Mouse (Mus musculus) G1E (cell line): ENCODE measurements around the gene Plekhm2. TPM values are rescaled to one million over a fixed set of nuclear protein-coding genes. Genes with fewer than 3 reads are reported as not detected.

Experiments
- ATAC-seq: 2 replicates; pipeline ENCODE4 v1.8.0; 2016; ENCODE audit warnings: mild to moderate bottlenecking; ENCODE audit not compliant: insufficient number of reproducible peaks, poor library complexity, low FRiP score, severe bottlenecking; ENCODE audit errors: extremely low read depth
- DNase-seq: peaks from one replicate; pipeline ENCODE4 v3.0.0; 2012; ENCODE audit warnings: low spot score
- H3K27me3 ChIP-seq: 2 replicates; pipeline ENCODE4 v1.6.1; 2012; ENCODE audit warnings: mild to moderate bottlenecking, low read length, inconsistent platforms; ENCODE audit not compliant: insufficient read depth
- H3K36me3 ChIP-seq: replicated peaks from 2 replicates; pipeline ENCODE3; 2012; ENCODE audit warnings: mild to moderate bottlenecking, inconsistent platforms
- H3K4me1 ChIP-seq: 2 replicates; pipeline ENCODE4 v1.6.1; 2012; ENCODE audit warnings: low read depth, low read length, inconsistent platforms, mixed read lengths; ENCODE audit not compliant: insufficient read depth
- H3K4me3 ChIP-seq: 2 replicates; pipeline ENCODE4 v1.5.1; 2012; ENCODE audit warnings: low read depth, mild to moderate bottlenecking, inconsistent platforms, low read length, moderate library complexity, mixed read lengths
- H3K9me3 ChIP-seq: replicated peaks from 2 replicates; pipeline ENCODE4 v1.6.1; 2012; ENCODE audit warnings: inconsistent platforms
- CTCF ChIP-seq: IDR thresholded peaks from 2 replicates; pipeline ENCODE4 v1.5.1; 2012; ENCODE audit warnings: low read depth, low read length, inconsistent platforms, mixed read lengths
- GATA1 ChIP-seq: IDR thresholded peaks from 2 replicates; pipeline ENCODE4 v1.6.1; 2012; ENCODE audit warnings: borderline replicate concordance, low read length, inconsistent platforms, mixed read lengths
- GATA2 ChIP-seq: IDR thresholded peaks from 2 replicates; pipeline ENCODE4 v1.6.1; 2012; ENCODE audit warnings: low read depth, low read length, inconsistent platforms, borderline replicate concordance
- POLR2AphosphoS5 ChIP-seq: IDR thresholded peaks from 2 replicates; pipeline ENCODE4 v1.6.1; 2012; ENCODE audit warnings: low read depth, low read length, inconsistent platforms; ENCODE audit not compliant: insufficient replicate concordance
- TAL1 ChIP-seq: conservative IDR thresholded peaks from 2 replicates; pipeline ENCODE4 v1.6.1; 2012; ENCODE audit warnings: low read depth, low read length, inconsistent platforms, mixed read lengths
- polyA plus RNA-seq: library from polyadenylated mRNA; stranded (reverse); fragments of >175 nt; gene quantifications from 2 replicates; pipeline ENCODE4 v1.2.3, GENCODE M21; 2012
- total RNA-seq, 2 experiments: library from RNA; stranded (forward) in 1 of 2; stranded (reverse) in 1 of 2; fragments of 200-1000 nt in 1 of 2; fragments of >200 nt in 1 of 2; fragmentation: Nextera tagmentation in 1 of 2; gene quantifications; 2 replicates each; pipeline ENCODE4 v1.2.3; 2014 to 2017

The Plekhm2 gene
- total and polyA plus RNA-seq, 3 experiments: 8.3 to 29.0 (median 20.0) TPM

DNA sequence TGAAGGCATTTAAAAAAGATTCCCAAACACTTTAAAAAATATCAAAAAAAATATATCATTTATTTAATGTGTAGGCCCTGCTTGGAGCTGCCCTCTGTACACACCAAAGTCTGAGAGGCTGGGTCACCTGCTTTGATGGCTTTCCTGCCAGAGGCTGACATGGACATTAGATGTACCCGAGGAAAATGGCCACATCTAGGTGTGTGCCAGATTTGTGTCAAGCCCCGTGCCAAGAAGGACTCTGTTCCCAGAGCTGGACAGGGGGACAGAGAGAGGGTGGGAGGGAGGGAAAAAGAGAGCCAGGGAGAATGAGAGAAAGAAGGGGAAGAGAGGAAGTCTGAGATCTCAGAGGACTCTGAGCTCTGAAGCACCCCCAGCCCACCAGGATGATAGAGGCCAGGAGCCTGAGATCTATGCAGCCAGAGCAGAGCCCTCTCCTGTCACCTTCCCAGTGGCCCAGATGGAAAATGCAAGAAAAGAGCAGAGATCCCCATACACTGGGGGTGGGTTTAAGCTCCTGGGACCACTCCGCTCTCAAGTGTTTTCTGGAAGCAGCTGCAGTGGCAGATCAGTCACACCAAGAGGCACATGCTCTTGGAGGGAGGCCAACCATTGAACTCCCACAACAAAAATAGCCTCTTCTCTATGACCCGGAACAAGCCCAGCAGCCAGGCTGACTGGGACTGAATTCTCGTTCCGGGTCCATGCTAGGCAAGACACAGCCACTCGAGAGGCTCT is 21.4 kb downstream of the Plekhm2 start:
- no peak for ATAC-seq
- no peak for TF ChIP-seq GATA2
- no peak for TF ChIP-seq TAL1
- TF ChIP-seq GATA1: no peak
- TF ChIP-seq POLR2AphosphoS5: no peak
- TF ChIP-seq CTCF: no peak
- Histone ChIP-seq H3K9me3 (no peaks in the 10 kb centered on the region), H3K27me3 (no peaks in the 10 kb centered on the region), H3K4me3 (no peak overlapping the region), H3K4me1 (peaks cover 7% of the 10 kb centered on the region; the same call in 1 of the 2 replicates), H3K36me3 (peaks cover 81% of the 10 kb centered on the region)
- no peak for DNase-seq

DNA sequence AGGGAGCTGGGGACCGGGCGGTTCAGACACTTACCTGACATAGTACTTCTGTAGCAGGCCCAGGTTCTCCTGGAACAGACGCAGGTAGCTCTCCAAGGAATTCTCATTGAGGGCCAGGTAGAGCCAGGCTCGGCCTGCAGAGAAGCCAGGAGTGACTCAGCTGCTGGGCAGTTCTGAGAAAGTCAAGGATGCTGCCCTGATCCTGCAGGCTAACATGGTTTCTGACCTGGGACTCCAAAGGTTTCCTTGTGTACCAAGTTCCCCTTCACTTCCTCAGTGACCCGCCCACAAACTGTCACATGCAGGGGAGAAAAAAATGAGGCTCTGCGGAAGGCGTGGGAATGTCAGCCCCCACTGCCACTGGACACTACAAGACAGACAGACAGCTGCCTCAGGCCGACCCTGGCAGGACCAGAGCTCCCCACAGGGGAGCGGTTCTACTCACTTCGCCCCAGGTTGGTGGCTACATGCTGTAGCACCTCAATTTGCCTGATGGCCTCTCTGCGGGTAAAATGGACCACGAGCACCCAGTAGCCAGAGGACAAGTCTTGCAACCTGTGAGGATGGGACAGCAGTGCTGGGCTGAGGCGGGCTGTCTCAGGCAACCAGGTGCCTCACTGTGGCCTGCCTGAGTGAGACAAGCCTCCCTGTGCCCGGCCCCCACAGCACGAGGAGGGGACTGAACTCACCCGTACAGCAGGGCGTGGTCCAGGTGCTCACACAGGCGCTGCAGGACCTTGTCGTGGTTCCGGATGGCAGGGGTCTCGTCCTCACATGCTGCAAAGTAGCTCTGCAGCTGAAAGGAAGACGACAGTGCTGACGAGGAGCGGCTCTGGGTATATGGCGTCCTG is 22.5 kb downstream of the Plekhm2 start:
- DNase-seq: no peak
- Histone ChIP-seq H3K4me1 (peaks cover 7% of the 10 kb centered on the region; the same call in 1 of the 2 replicates), H3K27me3 (no peaks in the 10 kb centered on the region), H3K4me3 (no peak overlapping the region), H3K9me3 (no peaks in the 10 kb centered on the region), H3K36me3 (peaks cover 84% of the 10 kb centered on the region)
- ATAC-seq: no peak
- TF ChIP-seq TAL1 (no peak), GATA2 (no peak), CTCF (no peak), POLR2AphosphoS5 (no peak), GATA1 (no peak)

DNA sequence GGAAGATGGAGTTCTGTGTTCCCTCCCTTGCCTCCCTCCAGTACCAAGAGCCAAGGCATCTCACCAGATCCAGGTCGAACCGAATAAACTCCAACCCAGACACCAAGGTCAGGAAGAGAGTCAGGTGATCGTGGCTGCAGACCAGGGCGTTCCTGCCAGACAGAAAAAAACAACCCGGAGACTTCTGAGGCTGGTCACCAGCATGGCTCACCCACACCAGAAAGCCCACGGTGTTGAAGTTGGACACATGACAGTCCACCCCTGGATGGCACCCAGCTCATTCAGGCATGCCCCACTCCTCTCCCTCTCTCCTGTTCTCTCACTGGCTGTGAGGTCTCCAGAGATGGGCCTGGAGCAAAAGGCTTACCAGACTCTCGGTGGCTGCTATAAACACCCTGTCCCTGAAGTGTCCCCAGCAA is 23.3 kb downstream of the Plekhm2 start:
- Histone ChIP-seq H3K9me3 (no peaks in the 10 kb centered on the region), H3K27me3 (no peaks in the 10 kb centered on the region), H3K4me1 (peaks cover 7% of the 10 kb centered on the region; the same call in 1 of the 2 replicates), H3K36me3 (peaks cover 86% of the 10 kb centered on the region), H3K4me3 (no peak overlapping the region)
- DNase-seq (no peak), ATAC-seq (no peak)
- TF ChIP-seq CTCF: no peak
- no peak for TF ChIP-seq GATA2
- TF ChIP-seq GATA1: no peak
- TF ChIP-seq TAL1: no peak
- no peak for TF ChIP-seq POLR2AphosphoS5

DNA sequence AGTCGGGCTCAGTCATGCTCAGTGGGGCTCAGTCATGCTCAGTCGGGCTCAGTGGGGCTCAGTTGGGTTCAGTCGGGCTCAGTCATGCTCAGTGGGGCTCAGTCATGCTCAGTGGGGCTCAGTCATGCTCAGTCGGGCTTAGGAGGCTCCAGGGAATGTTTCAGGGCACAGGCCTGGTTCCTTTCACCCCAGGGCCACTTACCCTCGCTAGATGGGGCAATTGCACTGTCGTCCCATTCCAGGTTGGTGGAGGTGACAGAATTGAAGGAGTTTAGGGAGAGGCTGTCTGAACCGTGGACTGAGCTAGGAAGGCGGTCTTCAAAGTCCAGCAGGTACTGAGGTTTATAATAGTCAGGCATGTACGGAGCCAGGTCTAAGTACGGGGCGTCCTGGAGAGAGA is 25.2 kb downstream of the Plekhm2 start:
- Histone ChIP-seq H3K4me3 (no peak overlapping the region), H3K27me3 (no peaks in the 10 kb centered on the region), H3K9me3 (no peaks in the 10 kb centered on the region), H3K4me1 (peaks cover 7% of the 10 kb centered on the region; the same call in 1 of the 2 replicates), H3K36me3 (peaks cover 95% of the 10 kb centered on the region)
- TF ChIP-seq CTCF: no peak
- no peak for TF ChIP-seq POLR2AphosphoS5
- no peak for TF ChIP-seq GATA2
- no peak for TF ChIP-seq TAL1
- no peak for TF ChIP-seq GATA1
- no peak for DNase-seq
- no peak for ATAC-seq

DNA sequence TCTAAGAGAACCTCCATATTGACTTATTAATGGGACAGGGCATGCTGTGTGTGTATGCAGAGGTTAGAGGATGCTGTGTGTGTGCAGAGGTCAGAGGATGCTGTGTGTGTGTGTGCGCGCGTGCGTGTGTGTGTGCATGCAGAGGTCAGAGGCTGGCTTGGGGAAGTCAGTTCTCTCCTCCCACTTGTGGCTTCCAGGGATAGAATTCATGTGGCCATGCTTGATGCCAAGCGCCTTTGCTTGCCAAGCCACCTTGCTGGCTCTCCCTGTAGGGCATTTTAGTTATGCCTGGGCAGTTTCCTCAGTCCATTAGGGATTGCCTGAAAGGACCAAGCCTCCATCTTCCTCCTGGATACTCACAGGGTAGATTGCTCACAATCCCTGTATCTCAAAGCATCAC is 28.0 kb downstream of the Plekhm2 start:
- TF ChIP-seq POLR2AphosphoS5 (no peak), CTCF (no peak), TAL1 (no peak), GATA2 (no peak), GATA1 (no peak)
- H3K4me1 ChIP-seq: no peaks in the 10 kb centered on the region
- no peaks in the 10 kb centered on the region for H3K9me3 ChIP-seq
- ATAC-seq: no peak
- DNase-seq: no peak
- no peak overlapping the region for H3K4me3 ChIP-seq
- H3K27me3 ChIP-seq: no peaks in the 10 kb centered on the region
- H3K36me3 ChIP-seq: peaks cover 97% of the 10 kb centered on the region

DNA sequence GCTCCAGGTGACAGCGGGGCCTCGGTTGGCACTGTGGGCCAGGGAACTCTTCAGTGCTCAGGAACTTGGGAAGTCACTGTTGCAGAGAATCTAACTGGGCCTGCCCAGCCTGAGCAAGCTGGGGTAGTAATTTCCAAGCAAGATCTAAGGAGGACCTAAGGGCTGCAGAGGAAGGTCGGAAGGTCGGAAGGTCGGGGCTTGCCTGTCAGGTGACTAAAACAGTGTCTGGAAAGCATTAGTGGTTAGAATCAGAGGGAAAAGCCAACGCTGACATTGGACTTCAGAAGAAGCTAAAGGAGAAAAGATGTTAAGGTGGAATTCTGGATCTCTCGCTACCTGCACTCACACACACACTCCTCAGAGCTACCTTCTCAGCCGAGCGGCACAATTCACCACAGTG is 28.7 kb downstream of the Plekhm2 start:
- Histone ChIP-seq H3K4me3 (no peak overlapping the region), H3K27me3 (no peaks in the 10 kb centered on the region), H3K36me3 (peaks cover 97% of the 10 kb centered on the region), H3K9me3 (no peaks in the 10 kb centered on the region), H3K4me1 (no peaks in the 10 kb centered on the region)
- ATAC-seq (no peak), DNase-seq (no peak)
- TF ChIP-seq TAL1 (no peak), CTCF (no peak), GATA2 (no peak), GATA1 (no peak), POLR2AphosphoS5 (no peak)
